Comparison of ENCODE assay signal across 13 mouse cellular contexts in genomic region chr9:119588763-119589449, GRCm38 (mm10). TPM values are rescaled to one million over a fixed set of nuclear protein-coding genes. Genes with fewer than 3 reads are reported as not detected.
A peak's percentile ranks its signal among the peaks of the same experiment; 100 is the strongest.
DNase-seq lines count a peak whose midpoint lies in the region; ATAC-seq and TF ChIP-seq lines count a peak whose summit lies in the region.
"Had no signal": no experiment of that assay in that cellular context is flagged by ENCODE, and none has a peak within 500 bp of the region (broad histone marks: within the 10 kb centered on the region; RNA-seq: fewer than 3 reads in every experiment).

No protein-coding gene starts in this region.

- no peaks in the 10 kb centered on the region for H3K9me3 ChIP-seq in heart, embryonic 15.5 days (replicated peaks)
- H3K9me3 ChIP-seq in E14TG2a.4 (ENCODE audit: low read length) = no peaks in the 10 kb centered on the region
- no peaks in the 10 kb centered on the region for H3K9me3 ChIP-seq in embryonic facial prominence, embryonic 10.5 days
- H3K9me3 ChIP-seq in midbrain, embryonic 13.5 days = no peaks in the 10 kb centered on the region

- H3K9ac ChIP-seq in heart, embryonic 15.5 days = no peak overlapping the region
- H3K9ac ChIP-seq in midbrain, embryonic 13.5 days (replicated peaks) = no peak overlapping the region

- TF ChIP-seq CTCF in E14TG2a.4 (conservative IDR thresholded peaks at IDR 0.05; ENCODE audit: low read length) = no peak

- ATAC-seq in heart, embryonic 15.5 days (replicated peaks; ENCODE audit: insufficient number of reproducible peaks, insufficient read depth, low FRiP score, low read depth) = peak; percentile 39
- ATAC-seq in midbrain, embryonic 13.5 days = no peak
- ATAC-seq: forebrain, embryonic 16.5 days had no signal

- peak overlapping the region; percentile 54 for H3K4me2 ChIP-seq in heart, embryonic 15.5 days
- H3K4me2 ChIP-seq in midbrain, embryonic 13.5 days (replicated peaks) = no peak overlapping the region

- H3K4me1 ChIP-seq in heart, embryonic 15.5 days (replicated peaks) = peaks cover 10% of the 10 kb centered on the region
- H3K4me1 ChIP-seq in E14TG2a.4 (replicated peaks; ENCODE audit: low read depth, low read length) = peaks cover 15% of the 10 kb centered on the region
- H3K4me1 ChIP-seq in embryonic facial prominence, embryonic 10.5 days = peaks cover 20% of the 10 kb centered on the region
- 0 out of 2 replicates have a peak, but pooled peaks cover 6% of the 10 kb centered on the region for H3K4me1 ChIP-seq in midbrain, embryonic 13.5 days (replicated peaks)

- H3K27ac ChIP-seq in heart, embryonic 15.5 days = no peak overlapping the region
- no peak overlapping the region for H3K27ac ChIP-seq in embryonic facial prominence, embryonic 10.5 days (replicated peaks)
- no peak overlapping the region for H3K27ac ChIP-seq in midbrain, embryonic 13.5 days
- H3K27ac ChIP-seq: macrophage had no signal

- peaks cover 40% of the 10 kb centered on the region for H3K27me3 ChIP-seq in heart, embryonic 15.5 days
- peaks cover 54% of the 10 kb centered on the region for H3K27me3 ChIP-seq in E14TG2a.4 (ENCODE audit: insufficient read depth, low read length)
- H3K27me3 ChIP-seq in embryonic facial prominence, embryonic 10.5 days (replicated peaks; ENCODE audit: low read depth, poor library complexity, severe bottlenecking) = peaks cover 25% of the 10 kb centered on the region
- H3K27me3 ChIP-seq in midbrain, embryonic 13.5 days = peaks cover 44% of the 10 kb centered on the region

- no peak for DNase-seq in heart, postnatal 10 days
- peak; percentile 31 to 47 for DNase-seq in kidney, postnatal 4 days
- DNase-seq in kidney, postnatal 36 days = no peak
- DNase-seq in embryonic facial prominence, embryonic 10.5 days (ENCODE audit: low spot score) = peak; percentile 40
- DNase-seq in layer of hippocampus, postnatal 10 days (ENCODE audit: low spot score in 2 of 2) = no peak
- DNase-seq: adrenal gland, postnatal 25 days; right cerebral cortex, adult 18-20 months had no signal

- intact Hi-C loops in heart, postnatal 10 days (cut with DNase I) = no loop called here

- H3K36me3 ChIP-seq in heart, embryonic 15.5 days = no peaks in the 10 kb centered on the region
- H3K36me3 ChIP-seq in E14TG2a.4 (ENCODE audit: insufficient read depth, low read length) = no peaks in the 10 kb centered on the region
- H3K36me3 ChIP-seq in embryonic facial prominence, embryonic 10.5 days (replicated peaks) = no peaks in the 10 kb centered on the region
- no peaks in the 10 kb centered on the region for H3K36me3 ChIP-seq in midbrain, embryonic 13.5 days

- WGBS in heart, embryonic 15.5 days = 17% methylated on average over 26 of the region's 26 CpGs
- WGBS in embryonic facial prominence, embryonic 10.5 days = 40% methylated on average over 26 of the region's 26 CpGs
- 50% methylated on average over 26 of the region's 26 CpGs for WGBS in midbrain, embryonic 13.5 days

- peak overlapping the region; percentile 18 for H3K4me3 ChIP-seq in heart, embryonic 15.5 days
- H3K4me3 ChIP-seq in E14TG2a.4 (replicated peaks; ENCODE audit: low read length) = peak overlapping the region; percentile 55
- H3K4me3 ChIP-seq in embryonic facial prominence, embryonic 10.5 days = peak overlapping the region; percentile 33
- no peak overlapping the region for H3K4me3 ChIP-seq in midbrain, embryonic 13.5 days (replicated peaks)
- H3K4me3 ChIP-seq: myocyte had no signal

RNA-seq across cellular contexts. Expression of gene Scn5a, which starts 10.1 kb away (rescaled TPM):
- 7.0 and 9.0 TPM in 2 replicates for polyA plus RNA-seq in heart, embryonic 15.5 days (2015; fragmentation: Nextera tagmentation; extraction: Ambion mirVana)
- total RNA-seq in heart, postnatal 10 days (2021) = 100 to 1,000 TPM; 124 to 128 TPM
- 1.2 and 1.5 TPM in 2 replicates for polyA plus RNA-seq in embryonic facial prominence, embryonic 10.5 days (2016; fragmentation: Nextera tagmentation; extraction: Ambion mirVana)
- 1 to 10 TPM; 1.4 to 1.5 TPM for total RNA-seq in layer of hippocampus, postnatal 10 days (2021)
- 0.14 and 0.20 TPM in 2 replicates for polyA plus RNA-seq in midbrain, embryonic 13.5 days (2015; fragmentation: Nextera tagmentation; extraction: Ambion mirVana)
- polyA plus RNA-seq: macrophage had no signal

Comparison
In these comparisons a context has a peak if more than half of its experiments do, and no peak if none do; other contexts are left out.
1. DNase-seq: peak in kidney, postnatal 4 days (2 of 2) and embryonic facial prominence, embryonic 10.5 days (single experiment); none in heart, postnatal 10 days (0 of 2), kidney, postnatal 36 days (0 of 2) and layer of hippocampus, postnatal 10 days (0 of 2).